Mouse (Mus musculus): ENCODE results near the gene Rasgrp4. TPM values are rescaled to one million over a fixed set of nuclear protein-coding genes. Genes with fewer than 3 reads are reported as not detected.
"Not testable (repeated sequence)": the region's sequence is repeated elsewhere in the genome, so short reads cannot be mapped to it uniquely, and the experiment has no call there.

Rasgrp4 gene
- total RNA-seq, 2 experiments from 2014 or later = 1.2 to 6.3 TPM

DNA sequence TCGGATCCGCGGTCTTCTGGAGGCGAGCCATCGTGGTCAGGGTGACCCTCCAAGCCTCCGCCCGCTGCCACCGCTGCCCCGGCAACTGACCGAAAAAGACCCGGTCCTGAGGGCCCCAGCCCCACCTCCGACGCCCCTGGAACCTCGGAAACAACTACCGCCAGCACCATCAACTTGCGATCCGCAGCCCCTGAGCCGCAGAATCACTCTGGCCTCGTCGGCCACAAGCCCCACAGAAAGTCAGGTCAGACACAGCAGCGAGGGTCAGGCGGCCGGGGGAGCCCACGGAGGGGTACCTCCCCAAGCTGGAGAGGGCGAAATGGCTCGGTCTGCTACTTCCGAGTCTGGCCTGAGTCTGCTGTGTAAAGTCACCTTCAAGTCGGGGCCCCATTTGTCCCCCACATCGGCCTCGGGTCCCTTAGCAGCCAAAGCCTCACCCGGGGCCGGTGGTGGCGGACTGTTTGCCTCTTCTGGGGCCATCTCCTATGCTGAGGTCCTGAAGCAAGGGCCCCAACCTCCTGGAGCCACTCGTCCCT lies 37.0 kb downstream of the Rasgrp4 start:
- no peak for ATAC-seq (replicated peaks; ENCODE audit: poor library complexity, severe bottlenecking)

DNA sequence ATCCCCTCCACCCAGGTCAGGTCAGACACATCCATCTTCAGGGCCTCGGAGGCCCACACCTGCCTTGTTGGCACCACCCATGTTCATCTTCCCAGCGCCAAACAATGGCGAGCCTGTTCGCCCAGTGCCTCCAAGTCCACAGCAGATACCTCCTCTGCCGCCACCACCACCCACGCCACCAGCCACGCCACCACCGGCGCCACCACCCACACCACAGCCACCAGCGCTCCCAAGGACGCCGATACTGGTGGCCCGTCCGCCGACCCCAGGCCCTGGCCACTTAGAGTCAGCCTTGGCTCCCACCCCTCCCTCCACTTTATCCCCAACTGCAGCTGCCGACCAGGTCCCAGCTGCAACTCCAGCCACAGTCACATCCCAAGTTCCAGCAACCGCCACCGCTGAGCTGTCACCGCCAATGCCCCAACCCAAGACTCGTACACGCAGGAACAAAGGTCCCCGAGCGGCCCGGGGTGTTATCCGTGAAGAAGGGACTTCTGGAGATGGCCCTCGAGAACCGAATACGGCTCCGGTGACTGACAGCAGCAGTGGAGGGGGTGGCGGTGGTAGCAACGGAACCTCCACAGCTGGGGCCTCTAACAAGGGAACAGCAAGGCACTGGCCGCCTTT lies 37.9 kb downstream of the Rasgrp4 start:
- no peak for ATAC-seq (replicated peaks; ENCODE audit: poor library complexity, severe bottlenecking)

DNA sequence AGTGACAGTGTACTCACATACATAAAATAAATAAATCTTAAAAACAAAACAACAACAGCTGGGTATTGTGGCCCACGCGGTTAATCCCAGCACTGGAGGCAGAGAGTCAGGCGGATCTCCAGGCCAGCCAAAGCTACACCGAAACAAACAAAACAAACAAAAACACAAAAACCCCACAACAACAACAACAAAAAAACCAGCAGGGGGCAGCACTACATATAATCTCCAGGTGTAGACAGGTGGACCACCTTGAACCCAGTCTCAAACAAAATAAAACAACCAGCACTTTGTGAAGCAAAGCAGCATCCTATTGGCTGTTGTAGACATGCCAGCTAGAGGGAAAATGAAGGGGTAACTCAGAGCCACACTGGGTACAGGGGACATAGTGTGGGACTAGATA lies 43.5 kb downstream of the Rasgrp4 start:
- no peak for ATAC-seq (replicated peaks; ENCODE audit: poor library complexity, severe bottlenecking)

DNA sequence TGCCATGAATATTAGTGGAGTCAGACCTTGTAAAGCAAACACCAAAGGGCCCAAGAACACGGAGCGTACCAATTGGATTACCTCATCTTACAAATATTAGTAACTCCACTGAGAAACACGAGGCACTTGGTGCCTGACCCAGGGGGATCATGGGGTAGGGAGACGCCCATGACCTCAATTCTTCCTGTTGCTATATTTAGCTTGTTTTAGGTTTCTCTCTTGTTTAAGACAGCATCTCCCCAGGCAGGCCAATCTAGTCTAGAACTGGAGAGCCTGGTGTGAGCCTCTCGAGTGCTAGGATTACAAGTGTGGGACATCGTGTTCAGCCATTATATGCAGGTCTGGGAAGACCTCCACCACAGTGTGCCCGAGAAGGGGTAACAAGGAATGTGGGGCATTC lies 44.7 kb downstream of the Rasgrp4 start:
- ATAC-seq (replicated peaks; ENCODE audit: poor library complexity, severe bottlenecking) = peak; percentile 54

DNA sequence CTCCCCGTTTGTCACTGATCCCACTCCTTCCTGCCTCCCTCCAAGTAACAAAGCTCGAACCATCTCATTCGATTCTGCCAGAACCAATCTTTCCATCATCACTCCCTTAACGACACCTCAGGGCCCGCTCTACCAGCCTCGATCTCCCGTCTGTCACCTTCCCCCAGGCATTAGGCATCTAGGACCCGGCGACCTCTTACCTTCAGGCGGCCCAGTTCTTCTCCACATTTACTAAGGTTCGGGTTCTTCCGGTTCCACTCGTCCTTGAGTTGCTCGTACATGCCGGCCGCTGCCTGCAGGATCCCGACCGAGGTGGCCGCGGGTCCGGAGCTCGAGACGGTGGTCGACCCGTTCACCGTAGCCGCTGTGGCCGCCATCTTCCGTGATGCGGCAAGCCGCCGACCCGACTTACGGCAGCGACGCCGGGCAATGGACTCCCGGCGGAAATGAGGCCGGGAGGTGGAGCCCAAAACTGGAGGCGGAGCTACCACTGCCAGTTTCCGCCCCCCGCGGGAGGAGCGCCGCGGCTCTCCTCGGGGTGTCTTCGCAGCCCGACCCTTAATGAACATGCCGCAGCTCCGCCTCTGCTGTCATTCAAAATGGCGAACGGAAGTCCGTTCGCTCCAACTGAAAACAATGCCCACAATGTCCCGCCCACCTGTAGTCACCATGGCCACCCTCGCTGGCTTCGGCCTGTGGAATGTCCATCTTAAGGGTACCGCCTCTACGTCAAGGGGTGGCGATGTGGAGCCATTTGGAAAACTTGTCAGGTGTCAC lies 45.6 kb downstream of the Rasgrp4 start, which contains the start of gene Psmd8:
Gene Psmd8 (minus strand): TSS at position 625 of the 777 bp plus-strand sequence.
- ATAC-seq (replicated peaks; ENCODE audit: poor library complexity, severe bottlenecking) = peak; percentile 92

DNA sequence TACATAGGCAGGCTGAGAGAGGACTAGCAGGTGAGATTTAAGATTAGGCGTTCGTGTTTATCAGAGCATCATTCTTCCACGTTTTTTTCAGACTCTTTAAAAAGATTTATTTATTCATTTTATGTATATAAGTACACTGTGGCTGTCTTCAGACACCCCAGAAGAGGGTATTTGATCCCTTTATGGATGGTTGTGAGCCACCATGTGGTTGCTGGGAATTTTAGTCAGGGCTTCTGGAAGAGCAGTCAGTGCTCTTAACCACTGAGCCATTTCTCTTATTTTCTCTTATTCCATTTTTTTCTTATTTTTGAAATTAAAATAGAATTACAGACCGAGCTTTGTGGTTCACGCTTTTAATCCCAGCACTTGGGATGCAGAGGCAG lies 46.2 kb downstream of the Rasgrp4 start:
- ATAC-seq (replicated peaks; ENCODE audit: poor library complexity, severe bottlenecking) = no peak

DNA sequence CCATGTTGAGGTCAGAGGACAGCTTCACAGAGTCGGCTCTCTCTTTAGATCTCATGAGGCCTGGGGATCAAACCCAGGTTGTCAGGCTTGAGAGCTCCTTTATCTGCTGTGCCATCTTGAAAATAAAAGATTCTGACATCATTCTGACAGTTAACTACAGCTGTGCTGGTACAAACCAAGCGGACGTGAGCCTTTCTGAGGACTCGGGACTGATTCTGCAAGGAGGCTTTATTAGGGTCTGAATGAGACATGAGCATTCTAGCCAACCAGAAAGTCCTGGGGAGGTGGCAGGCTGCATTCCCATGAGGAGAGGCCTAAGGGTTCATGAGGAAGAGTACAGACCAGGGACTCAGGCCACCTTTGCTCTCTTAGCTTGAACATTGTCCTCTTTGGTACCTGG lies 46.7 kb downstream of the Rasgrp4 start:
- not testable (repeated sequence) for ATAC-seq (replicated peaks; ENCODE audit: poor library complexity, severe bottlenecking)

DNA sequence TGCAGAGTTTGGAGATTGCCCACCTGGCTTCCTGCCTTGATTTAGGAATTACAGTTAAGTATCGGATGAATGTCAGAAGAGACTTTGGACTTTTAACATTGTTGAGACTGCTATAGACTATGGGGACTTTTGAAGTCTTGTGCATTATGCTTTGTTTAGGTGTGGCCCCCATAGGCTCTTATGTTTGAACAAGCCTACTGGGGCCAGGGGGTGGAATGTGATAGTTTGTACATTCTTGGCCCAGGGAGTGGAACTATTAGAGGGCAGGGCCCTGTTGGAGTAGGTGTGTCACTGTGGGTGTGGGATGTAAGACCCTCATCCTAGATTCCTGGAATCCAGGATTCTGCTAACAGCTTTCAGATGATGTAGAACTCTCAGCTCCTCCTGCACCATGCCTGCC lies 59.6 kb downstream of the Rasgrp4 start:
- not testable (repeated sequence) for ATAC-seq (replicated peaks; ENCODE audit: poor library complexity, severe bottlenecking)

DNA sequence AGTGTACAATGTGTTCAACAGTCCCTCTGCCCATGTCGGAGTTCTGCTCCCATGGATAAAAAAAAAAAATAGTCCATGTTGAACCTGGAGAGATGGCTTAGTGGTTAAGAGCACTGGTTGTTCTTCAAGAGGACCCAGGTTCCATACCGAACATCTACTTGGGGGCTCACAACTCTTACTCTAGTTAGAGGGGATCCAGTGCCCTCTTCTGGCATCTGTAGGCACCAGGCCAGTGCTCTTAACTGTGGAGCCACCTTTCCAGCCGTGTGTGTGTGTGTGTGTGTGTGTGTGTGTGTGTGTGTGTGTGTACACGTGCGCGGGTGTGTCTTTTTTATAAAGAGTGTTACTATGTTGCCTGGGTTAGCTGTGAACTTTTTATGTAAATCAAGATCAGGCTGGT lies 67.9 kb downstream of the Rasgrp4 start:
- ATAC-seq (replicated peaks; ENCODE audit: poor library complexity, severe bottlenecking) = no peak

Other genes with a start within 250 kb of the Rasgrp4 start
- gene Actn4, start 172.5 kb upstream of the Rasgrp4 start, total RNA-seq (2014; fragmentation: Nextera tagmentation) = 85.8 and 94.3 TPM in 2 replicates
- gene Actn4, start 172.5 kb upstream of the Rasgrp4 start, total RNA-seq (2017) = 40.2 and 47.1 TPM in 2 replicates
- 474 TPM in 2 replicates for gene Eif3k, start 153.0 kb upstream of the Rasgrp4 start, total RNA-seq (2014; fragmentation: Nextera tagmentation)
- gene Eif3k, start 153.0 kb upstream of the Rasgrp4 start, total RNA-seq (2017) = 400 and 462 TPM in 2 replicates
- gene Map4k1, start 152.8 kb upstream of the Rasgrp4 start, total RNA-seq (2014; fragmentation: Nextera tagmentation) = 46.1 and 62.3 TPM in 2 replicates
- gene Map4k1, start 152.8 kb upstream of the Rasgrp4 start, total RNA-seq (2017) = 42.4 and 48.7 TPM in 2 replicates
- 4.7 TPM in 1 of 2 replicates, not detected in the other for gene Ryr1, start 9.7 kb upstream of the Rasgrp4 start, total RNA-seq (2014; fragmentation: Nextera tagmentation)
- gene Ryr1, start 9.7 kb upstream of the Rasgrp4 start, total RNA-seq (2017) = 0.69 TPM in 1 of 2 replicates, not detected in the other
- 18.3 and 18.8 TPM in 2 replicates for gene Fam98c, start 21.4 kb downstream of the Rasgrp4 start, total RNA-seq (2014; fragmentation: Nextera tagmentation)
- 21.2 and 25.3 TPM in 2 replicates for gene Fam98c, start 21.4 kb downstream of the Rasgrp4 start, total RNA-seq (2017)
- 0.24 and 0.32 TPM in 2 replicates for gene Ggn, start 35.4 kb downstream of the Rasgrp4 start, total RNA-seq (2014; fragmentation: Nextera tagmentation)
- 0.26 and 3.0 TPM in 2 replicates for gene Ggn, start 35.4 kb downstream of the Rasgrp4 start, total RNA-seq (2017)
- 2.6 and 2.8 TPM in 2 replicates for gene Spred3, start 35.6 kb downstream of the Rasgrp4 start, total RNA-seq (2014; fragmentation: Nextera tagmentation)
- gene Spred3, start 35.6 kb downstream of the Rasgrp4 start, total RNA-seq (2017) = 0.26 and 0.95 TPM in 2 replicates
- gene Psmd8, start 45.9 kb downstream of the Rasgrp4 start, total RNA-seq (2014; fragmentation: Nextera tagmentation) = 119 and 172 TPM in 2 replicates
- gene Psmd8, start 45.9 kb downstream of the Rasgrp4 start, total RNA-seq (2017) = 165 and 166 TPM in 2 replicates
- gene Catsperg1, start 79.2 kb downstream of the Rasgrp4 start, total RNA-seq (2014; fragmentation: Nextera tagmentation) = 0.49 TPM in 1 of 2 replicates, not detected in the other
- gene Catsperg1, start 79.2 kb downstream of the Rasgrp4 start, total RNA-seq (2017) = 0.26 TPM in 1 of 2 replicates, not detected in the other
- 4.3 and 5.6 TPM in 2 replicates for gene Kcnk6, start 97.7 kb downstream of the Rasgrp4 start, total RNA-seq (2014; fragmentation: Nextera tagmentation)
- 9.2 and 10.8 TPM in 2 replicates for gene Kcnk6, start 97.7 kb downstream of the Rasgrp4 start, total RNA-seq (2017)
- 57.1 and 86.7 TPM in 2 replicates for gene Yif1b, start 103.5 kb downstream of the Rasgrp4 start, total RNA-seq (2014; fragmentation: Nextera tagmentation)
- 33.1 and 33.4 TPM in 2 replicates for gene Yif1b, start 103.5 kb downstream of the Rasgrp4 start, total RNA-seq (2017)
- not detected in 2 replicates for gene 2200002D01Rik, start 113.6 kb downstream of the Rasgrp4 start, total RNA-seq (2014; fragmentation: Nextera tagmentation)
- 0.99 TPM in 1 of 2 replicates, not detected in the other for gene 2200002D01Rik, start 113.6 kb downstream of the Rasgrp4 start, total RNA-seq (2017)
- 45.1 and 55.0 TPM in 2 replicates for gene Spint2, start 147.1 kb downstream of the Rasgrp4 start, total RNA-seq (2014; fragmentation: Nextera tagmentation)
- gene Spint2, start 147.1 kb downstream of the Rasgrp4 start, total RNA-seq (2017) = 24.4 and 29.9 TPM in 2 replicates
- gene Ppp1r14a, start 154.5 kb downstream of the Rasgrp4 start, total RNA-seq (2014; fragmentation: Nextera tagmentation) = not detected in 2 replicates
- gene Ppp1r14a, start 154.5 kb downstream of the Rasgrp4 start, total RNA-seq (2017) = not detected in 2 replicates
- gene Dpf1, start 169.1 kb downstream of the Rasgrp4 start, total RNA-seq (2014; fragmentation: Nextera tagmentation) = not detected in 2 replicates
- 0.22 TPM in 1 of 2 replicates, not detected in the other for gene Dpf1, start 169.1 kb downstream of the Rasgrp4 start, total RNA-seq (2017)